Mouse (Mus musculus): Measurements from ENCODE around the gene Srrm2.
"Not testable (repeated sequence)": the region's sequence is repeated elsewhere in the genome, so short reads cannot be mapped to it uniquely, and the experiment has no call there.

Srrm2 gene

DNA sequence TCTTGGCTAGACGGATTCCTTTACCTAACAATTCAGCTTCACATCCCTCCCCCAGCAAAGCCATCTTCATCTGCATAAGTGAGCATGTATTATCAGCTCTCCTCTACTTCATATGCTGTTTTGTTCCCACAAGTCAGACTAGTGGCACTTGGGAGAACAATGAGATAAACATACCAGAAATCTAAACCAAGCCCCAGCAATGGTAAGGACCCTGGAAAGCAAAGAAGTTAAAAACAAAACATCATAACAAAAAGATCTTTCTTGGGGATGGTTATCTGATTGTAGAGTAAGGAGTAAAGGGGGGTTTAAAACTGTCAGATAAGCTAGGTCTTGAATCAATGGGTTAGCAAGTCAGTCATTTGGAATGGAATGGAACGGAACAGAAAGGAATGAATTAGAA, 19.8 kb upstream of the Srrm2 start:
- no peak for DNase-seq

DNA sequence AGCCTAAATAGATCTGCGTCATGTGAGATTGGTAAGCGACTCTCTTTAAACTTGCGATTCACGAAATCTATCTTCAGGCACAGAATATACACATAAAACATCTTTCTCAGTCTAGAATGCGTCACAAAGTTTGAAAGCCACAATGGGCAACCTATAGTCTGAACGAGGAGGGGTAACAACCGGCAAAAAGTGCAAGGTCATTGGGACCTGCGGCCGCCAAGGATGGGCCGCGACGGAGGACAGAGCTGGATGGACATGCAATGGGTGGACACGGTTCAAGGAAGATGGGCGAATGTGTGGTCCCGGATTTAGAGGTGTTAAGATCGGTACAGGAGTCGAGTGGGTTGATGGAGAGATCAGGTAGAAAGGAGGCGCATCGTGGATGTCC, 19.4 kb upstream of the Srrm2 start:
- DNase-seq: no peak

DNA sequence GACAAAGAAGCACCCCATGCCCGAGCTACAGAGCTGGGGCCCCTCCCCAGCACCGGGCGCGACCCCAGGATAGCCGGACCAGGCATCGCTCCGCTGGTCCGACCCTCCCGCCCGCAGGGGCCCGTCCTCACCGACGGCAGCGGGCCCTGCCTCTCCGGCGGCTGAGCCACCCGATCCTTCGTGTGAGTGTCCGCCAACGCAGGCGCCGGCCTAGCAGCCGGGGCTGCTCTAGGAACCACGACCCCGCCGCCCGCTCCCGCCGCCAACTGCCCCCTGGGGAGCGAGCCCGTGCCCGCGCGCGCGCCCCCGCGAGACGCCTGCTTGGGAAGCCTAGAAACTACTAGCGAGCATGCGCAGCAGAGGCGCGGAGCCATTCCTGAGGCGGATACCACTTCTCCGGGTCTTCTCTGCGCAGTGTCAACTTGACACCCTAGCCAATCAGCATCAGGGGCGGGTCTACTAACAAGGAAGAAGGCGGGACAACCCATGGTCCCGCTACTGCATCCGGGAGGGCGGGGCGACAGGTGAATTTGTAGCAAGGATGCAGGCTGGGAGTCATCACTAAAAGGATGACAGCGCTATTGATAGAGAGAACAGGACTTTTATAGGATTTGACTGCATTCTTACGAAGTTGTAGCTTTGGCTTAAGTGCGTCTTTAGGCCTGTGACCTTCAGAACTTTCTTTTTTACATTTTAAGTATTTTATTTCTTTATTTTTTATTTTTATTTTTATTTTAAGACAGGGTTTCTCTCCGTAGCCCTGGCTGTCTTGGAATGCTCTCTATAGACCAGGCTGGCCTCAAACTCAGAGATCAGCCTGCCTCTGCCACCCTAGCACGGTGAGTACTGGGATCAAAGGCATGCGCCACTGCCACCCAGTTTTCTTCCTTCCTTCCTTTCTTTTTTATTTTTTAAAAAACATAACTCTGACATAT, 18.8 kb upstream of the Srrm2 start, which contains the start of gene Flywch1:
TSS of gene Flywch1 (minus strand) at position 319 of the 935 bp plus-strand sequence.
- DNase-seq: peak; percentile 100

DNA sequence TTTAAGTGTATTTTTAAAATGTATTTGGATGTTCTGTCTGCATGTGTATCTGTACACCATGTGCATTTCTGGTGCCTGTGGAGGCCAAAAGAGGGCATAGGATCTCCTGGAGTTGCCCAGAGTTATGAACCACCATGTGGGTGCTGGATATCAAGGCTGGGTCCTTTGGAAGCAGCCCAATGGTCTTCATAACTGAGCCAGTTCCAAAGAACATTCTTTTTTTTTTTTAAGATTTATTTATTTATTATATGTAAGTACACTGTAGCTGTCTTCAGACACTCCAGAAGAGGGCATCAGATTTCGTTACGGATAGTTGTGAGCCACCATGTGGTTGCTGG, 18.1 kb upstream of the Srrm2 start:
- not testable (repeated sequence) for DNase-seq

DNA sequence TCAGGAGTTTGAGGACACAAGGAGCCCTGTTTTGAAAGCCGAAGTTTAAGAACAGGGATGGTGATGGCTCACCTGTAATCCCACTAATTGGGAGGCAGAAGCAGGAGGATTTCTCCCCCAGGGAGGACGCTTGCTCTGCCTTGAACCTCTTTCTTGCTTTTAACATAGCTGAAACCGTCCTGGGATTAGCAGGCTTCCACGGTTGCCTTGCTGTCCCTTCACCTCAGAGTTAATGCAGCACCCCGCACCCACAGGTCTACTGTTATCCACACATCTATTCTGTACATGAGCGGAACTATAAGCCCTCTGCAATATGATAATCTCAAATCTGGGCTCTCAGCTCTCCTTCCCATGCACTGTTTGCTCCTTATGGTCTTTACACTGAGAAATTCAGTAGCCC, 16.7 kb upstream of the Srrm2 start:
- DNase-seq: no peak

DNA sequence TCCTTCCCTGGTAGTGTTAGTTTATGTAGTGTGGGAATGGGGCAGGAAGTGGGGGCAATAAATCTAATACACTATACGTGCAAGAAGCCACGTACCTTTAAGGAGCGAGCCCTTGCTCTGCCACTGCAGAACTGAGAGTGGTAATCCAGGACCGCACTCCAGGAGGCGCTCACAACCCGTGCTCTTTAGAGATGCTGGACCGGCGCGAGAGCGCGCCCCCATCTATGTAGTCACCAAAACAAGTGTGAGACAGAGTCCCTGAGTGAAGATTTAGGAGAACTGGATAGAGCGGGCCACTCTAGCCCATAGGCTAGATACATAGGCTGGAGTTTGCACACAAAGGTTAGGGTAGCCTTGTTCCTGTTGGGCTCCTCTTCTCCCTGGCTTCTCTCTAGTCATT, 16.2 kb upstream of the Srrm2 start:
- peak; percentile 79 for DNase-seq

DNA sequence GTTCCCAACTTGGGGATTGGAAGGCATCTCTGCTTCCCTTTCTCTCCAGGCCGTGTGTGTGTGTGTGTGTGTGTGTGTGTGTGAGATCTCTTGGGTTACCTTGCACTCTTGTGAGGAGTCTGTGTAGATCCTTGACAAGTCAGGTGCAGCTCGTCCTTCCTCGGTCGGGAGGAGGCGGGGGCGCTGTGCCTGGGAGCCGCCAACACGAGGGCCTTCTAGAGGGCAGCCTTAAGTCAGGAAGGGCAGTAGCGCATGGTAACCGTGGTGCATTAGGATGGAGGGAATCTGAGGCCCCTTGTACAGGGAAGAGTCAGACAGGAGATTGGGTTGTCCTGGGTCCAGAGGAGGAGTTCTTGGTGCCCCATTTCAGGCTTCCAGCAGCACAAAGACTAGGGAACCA, 14.1 kb upstream of the Srrm2 start:
- no peak for DNase-seq

DNA sequence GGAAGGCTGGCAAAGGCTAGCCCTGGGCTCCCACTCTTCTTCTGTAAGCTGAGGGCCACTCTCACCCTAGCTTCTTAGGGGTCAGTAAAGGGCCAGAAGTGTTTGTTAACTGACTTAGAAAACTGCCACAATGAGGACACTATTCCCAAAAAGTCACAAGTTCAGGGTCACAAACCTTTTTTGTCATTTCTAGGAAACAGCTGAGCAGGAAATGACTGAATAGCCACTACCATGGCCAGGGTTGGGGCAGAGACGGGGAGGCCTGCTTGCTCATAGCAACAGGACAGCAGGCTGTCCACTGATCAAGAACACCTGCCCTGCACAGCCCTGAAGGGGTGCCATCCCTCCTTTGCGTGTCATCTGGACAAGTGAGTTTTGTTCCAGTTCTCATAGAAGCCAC, 13.2 kb upstream of the Srrm2 start:
- no peak for DNase-seq

DNA sequence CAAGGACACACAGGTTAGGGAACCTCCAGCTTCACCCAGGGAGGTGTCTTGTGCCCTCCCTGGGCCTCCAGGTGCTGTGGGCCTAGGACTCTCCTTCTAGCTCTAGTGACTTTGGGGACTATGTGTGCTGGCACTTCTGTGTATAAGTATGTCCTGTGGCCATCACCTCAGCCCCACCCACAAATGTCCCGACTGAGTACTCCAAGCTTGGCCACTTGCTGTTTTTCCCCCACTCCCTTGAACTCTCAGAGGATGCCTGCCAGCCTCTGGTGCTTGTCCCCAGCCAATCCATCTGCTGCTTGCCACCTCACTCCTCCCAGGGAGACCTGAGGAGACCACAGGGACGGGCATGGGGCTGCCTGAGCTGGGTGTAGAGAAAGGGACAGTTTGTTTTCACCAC, 11.9 kb upstream of the Srrm2 start:
- DNase-seq: no peak

DNA sequence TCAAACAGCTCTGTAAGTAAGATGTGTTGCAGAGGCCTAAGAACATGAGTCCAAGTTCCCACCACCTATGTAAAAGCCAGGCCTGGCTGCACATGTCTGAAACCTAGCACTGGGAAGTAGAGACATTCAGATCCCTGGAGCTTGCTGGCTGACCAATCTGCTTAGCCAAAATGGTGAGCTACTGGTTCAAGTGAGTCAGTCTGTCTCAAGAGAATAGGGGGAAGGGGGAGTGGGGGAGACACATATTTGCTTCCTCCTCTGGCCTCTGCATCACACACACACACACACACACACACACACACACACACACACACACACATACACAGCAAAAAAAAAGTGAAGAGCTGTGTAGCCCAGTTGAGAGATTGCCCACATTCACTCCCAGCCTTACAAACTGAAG, 7.0 kb upstream of the Srrm2 start:
- DNase-seq: no peak

DNA sequence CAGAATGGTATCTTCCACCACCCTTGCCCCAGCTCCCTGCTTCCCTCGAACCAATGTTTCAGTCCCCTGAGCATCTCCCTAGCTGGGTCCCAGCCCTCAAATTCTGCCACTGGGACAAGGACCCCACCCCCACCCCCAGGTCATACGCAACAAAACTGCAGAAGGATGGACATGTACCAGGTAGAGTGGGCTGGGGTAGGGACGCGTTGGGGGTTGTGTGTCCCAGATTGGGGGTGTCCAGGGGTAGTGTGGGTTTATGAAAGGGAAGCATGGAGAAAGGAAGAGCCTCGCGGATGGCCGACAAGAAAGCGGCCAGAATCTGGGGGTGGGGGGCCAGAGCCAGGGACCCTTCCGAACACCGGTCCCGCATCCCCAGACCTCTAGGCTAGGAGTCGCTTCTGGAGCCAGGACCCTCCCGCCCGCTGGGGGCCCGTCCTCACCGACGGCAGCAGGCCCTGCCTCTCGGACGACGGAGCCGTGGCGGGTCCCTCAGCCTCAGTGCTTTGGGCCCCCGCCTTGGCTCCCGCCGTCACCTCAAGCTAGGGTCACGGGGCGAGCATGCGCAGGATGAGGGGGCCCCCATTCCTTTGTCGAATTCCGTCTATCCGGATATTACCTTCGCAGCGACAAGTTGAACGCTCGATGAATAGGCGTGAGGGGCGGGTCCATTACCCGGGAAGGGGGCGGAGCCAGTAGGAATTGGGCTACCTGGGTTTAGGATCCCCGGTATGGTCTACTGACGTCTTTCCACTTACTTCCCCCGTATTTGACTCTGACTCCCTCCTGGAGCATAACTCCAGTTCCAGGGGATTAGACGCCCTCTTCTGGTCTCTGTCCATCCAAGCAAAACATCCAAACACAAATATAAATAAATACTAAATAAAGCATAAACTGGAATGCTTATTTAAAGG, 4.5 kb upstream of the Srrm2 start, which contains the start of gene Flywch2:
TSS of gene Flywch2 (minus strand) at position 521 of the 911 bp plus-strand sequence.
- DNase-seq: peak; percentile 98

DNA sequence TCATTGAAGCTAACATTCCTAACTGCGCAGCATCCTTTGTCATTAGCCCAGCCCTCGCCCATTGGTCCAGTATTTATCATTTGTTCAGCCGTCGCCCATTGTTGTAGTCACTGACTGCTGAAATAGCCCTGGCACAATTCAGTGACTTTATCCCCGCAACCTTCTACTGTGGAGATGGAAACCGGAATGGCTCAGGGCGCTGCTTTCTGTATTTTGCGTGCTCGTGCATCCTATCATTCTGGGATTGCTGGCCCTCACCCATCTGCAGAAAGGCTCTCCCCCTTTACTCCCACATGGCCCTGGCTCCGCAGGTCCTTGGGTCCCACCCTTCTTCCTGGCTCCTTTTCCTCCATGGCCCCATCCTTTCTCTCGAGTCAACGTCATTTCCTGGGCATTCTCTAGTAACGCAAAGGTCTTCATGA, 3.8 kb upstream of the Srrm2 start:
- peak; percentile 83 for DNase-seq

DNA sequence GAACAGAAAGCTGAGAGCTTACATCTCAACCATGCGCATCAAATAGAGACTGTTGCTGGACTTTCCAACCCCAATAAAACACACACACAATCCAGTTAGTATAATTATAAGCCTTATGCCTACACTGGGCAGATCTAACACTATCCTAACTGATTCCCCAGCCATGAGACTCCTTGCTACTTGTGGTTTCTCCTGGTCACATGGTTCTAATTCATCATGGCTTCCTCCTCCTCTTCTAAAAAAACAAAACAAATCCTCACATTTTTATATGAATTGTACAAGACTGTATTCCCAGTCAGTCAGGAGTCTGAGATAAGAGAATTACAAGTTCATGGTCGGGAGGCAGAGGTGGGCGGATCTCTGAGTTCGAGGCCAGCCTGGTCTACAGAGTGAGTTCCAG, 1.4 kb upstream of the Srrm2 start:
- no peak for DNase-seq

DNA sequence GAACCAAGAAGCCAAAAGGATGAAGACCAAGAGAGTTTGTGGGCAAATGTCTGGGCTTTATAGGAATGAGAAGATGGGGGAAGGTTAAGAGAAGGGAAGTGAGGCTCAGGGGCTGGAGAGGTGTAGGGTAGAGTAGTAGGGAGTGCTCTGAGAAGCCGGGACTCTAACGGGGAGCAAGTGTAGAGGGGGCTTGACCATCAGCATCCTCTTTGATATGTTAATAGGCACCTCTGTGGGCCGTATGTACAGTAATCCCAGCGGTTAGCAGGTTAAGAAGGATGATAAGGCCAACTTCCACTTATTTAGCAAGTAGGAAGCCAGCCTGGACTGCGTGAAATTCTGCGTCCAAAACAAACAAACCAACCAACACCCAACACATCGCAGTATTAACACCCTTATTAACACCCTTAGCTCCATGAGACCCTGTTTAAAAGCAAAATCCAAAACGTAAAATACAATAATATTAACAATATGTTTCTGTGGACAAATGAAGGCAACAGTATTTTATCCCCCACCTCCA, 523 bp upstream of the Srrm2 start:
- DNase-seq: no peak

DNA sequence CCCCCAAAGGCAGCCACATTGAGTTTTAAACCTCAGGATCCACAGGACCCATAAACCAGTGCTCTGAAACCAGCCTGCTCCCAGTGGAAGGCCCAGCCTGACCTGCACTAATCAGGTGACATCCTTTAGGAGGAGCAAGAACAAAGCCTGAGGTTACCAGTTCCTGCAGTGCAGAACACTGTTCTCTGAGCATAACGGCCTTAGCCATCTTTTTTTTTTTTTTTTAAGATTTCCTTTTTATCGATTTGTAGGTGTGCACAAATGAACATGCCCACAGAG, 686 bp downstream of the Srrm2 start:
- no peak for DNase-seq

DNA sequence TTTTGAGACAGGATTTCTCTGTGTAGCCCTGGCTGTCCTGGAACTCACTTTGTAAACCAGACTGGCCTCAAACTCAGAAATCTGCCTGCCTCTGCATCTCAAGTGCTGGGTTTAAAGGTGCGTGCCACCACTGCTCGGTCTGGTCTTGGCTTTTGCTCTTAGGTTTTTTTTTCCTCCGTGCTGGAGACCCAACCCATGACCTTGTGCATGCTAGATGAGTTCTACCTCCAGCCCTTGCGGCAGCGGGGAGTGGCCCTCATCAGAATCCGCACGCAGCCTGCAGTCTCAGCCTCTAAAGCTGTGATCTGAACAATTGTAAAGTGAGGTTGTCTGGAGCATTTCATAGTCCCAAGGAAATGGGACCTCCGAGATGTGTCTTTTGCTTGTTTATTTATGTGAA, 5.0 kb downstream of the Srrm2 start:
- peak; percentile 11 for DNase-seq

DNA sequence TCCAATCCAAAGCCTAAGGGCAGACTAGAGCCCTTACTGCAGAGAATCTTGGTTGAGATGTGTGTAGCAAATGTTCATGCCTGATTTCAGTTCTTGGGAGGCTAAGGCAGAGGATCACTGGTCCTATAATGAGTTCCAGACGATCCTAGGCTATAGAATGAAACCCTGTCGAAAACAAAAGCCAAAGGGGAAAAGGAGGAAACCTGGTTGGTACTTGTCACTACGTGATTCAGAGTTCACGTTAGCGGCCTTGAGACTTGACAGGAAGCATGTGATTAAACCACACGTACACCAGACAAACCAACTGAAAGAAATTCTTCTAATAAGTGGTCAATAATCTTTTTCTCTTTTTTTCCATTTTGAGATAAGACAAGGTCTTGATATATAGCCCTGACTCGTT, 7.0 kb downstream of the Srrm2 start:
- DNase-seq: no peak

DNA sequence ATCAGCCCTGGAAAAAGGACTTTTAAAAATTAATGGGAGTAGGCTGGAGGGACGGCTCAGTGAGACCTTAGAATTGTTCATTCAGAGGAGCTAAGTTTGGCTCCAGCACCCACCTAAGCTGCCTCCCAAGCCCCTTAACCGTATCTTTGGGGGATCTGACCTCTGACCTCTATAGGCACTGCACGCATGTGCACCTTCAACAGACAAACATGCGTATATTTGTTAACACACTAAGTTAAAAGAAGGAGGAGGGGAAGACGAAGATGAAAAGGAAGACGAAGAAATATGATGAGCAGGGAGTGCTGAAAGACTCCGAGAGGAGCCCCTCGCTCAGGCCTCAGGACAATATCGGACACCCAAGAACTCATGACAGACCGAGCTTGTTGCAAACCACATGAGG, 11.3 kb downstream of the Srrm2 start:
- peak; percentile 68 for DNase-seq

DNA sequence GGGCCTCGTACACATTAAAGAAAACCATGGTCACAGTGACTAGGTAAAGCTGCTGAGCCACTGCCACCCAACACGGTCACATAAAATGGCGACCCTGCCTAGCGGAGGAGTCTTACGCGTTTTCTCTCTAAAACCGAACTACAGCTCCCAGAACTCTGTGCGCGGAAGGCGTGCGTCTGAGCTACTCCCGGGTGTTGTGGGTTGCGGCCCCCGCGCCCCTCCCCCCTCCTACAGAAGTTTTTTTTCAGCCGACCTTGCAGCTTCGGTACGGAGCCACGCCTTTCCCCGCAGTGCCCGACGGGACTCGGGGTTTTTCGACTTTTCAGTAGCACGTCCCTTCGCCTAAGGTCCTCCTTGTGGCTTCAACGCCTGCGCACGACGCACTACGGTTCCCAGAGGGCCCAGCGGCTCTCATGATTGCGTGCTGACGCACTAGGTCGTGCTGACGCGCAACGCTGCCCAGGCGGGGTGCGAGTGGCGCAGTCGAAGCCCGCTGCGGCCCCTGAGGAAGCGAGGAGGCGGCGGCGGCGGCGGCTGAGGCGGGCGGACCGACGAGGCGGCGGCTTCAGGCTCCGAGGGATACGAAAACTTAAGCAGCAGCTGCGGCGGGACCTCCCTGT, 12.5 kb downstream of the Srrm2 start:
- DNase-seq: peak; percentile 100

DNA sequence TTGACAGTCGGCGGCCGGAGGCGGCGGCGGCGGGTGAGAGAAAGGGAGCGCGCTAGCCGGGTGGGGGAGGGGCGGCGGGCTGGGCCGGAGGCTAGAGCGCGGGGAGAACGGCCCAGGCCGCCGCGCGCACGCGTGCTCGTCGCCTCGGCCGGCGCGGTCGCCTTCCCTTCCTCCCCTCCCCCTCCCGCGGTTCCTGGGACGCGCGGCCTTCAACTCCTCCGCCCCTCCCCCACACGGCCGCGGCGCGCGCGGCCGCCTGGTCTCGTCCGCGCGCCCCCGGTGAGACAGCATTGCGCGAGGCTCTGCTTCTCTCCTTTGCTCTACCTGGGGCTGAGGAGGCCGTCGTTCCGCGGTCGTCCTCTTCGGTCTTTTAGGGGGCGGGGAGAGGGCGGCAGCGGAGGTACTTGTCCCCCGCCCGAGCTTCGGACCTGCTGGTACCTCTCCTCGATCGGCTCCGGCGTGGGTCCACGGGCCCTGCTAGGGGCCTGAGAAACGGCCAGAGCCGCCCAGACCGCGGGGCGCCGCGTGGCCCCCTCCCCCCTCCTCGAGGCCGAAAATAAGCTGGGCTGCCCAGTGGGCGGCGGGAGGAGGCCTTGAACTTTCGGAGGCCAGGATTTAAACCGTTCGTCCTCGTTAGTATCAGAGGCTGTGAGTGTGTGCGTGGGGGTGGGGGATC, 13.2 kb downstream of the Srrm2 start:
- DNase-seq: peak; percentile 87

DNA sequence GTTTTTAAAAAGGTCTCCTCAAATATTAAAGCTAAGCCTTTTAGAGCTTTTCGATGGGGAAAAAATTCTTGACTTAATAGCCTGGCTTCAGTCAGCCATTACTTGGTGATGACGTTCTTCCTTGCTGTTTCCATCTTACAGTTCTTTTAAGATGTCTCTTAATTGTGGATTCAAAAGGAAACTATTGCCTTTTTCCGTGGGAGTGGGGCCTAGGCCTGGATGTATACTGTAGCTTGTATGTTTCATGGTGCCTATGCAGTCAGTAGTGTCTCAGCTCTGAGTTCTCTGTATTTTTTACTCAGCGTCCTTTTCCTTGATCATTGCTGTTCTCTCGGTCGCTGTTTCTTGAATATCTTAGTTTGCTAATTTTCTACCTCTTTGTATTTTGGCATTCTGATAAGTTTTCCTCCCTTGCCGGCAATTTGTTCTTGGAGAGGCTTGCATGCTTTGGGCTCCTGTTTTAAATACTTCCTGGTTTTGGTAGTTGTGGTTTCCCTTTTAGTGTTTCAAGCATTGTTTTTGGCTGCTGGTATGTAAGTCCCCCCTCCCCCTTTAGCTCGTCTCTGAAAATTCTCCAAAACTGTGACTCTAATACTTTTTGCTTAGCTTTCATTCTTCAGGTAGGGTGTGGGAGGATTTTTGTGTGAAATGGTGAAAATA, 14.2 kb downstream of the Srrm2 start:
- no peak for DNase-seq

DNA sequence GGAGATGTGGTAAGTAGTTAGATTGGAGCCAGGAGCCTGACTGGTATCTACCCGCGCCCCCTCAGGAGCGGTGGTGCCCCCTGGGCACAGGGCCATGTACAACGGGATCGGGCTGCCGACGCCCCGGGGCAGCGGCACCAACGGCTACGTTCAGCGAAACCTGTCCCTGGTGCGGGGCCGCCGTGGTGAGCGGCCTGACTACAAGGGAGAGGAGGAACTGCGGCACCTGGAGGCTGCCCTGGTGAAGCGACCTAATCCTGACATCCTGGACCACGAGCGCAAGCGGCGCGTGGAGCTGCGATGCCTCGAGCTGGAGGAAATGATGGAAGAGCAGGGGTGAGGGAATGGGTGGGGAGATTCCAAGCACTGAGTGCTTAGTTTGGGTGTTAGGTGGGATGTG, 16.5 kb downstream of the Srrm2 start:
- DNase-seq: peak; percentile 68

Data from cerebellum, adult 9-11 months (tissue).